Mouse (Mus musculus): ENCODE measurements around the gene Eid3.

The Eid3 gene
- long read RNA-seq, experiment 1: 0 reads
- long read RNA-seq, experiment 2: 0 reads

GRCm38 (mm10) chr10:82866356-82866755 is at the start of gene Eid3:
Gene Eid3, plus strand, starts transcription at chr10:82866626.
- intact Hi-C loops (cut with DNase I): no loop called here

GRCm38 (mm10) chr10:82817514-82817913 is 48.9 kb upstream of the Eid3 start:
- intact Hi-C loops (cut with DNase I): loop anchor here (5.0 kb wide), 1 partner anchor 35 kb away; no protein-coding TSS in a partner anchor

- intact Hi-C loops (cut with DNase I): loop anchor here (5.0 kb wide), 1 partner anchor 34 kb away; no protein-coding TSS in a partner anchor
Measured at GRCm38 (mm10) chr10:82817936-82818335, 48.5 kb upstream of the Eid3 start.

GRCm38 (mm10) chr10:82818661-82819060 is 47.8 kb upstream of the Eid3 start:
- intact Hi-C loops (cut with DNase I): loop anchor here (5.0 kb wide), 1 partner anchor 34 kb away; no protein-coding TSS in a partner anchor

- intact Hi-C loops (cut with DNase I): no loop called here
Measured at GRCm38 (mm10) chr10:82823108-82823778, 43.2 kb upstream of the Eid3 start.

DNA sequence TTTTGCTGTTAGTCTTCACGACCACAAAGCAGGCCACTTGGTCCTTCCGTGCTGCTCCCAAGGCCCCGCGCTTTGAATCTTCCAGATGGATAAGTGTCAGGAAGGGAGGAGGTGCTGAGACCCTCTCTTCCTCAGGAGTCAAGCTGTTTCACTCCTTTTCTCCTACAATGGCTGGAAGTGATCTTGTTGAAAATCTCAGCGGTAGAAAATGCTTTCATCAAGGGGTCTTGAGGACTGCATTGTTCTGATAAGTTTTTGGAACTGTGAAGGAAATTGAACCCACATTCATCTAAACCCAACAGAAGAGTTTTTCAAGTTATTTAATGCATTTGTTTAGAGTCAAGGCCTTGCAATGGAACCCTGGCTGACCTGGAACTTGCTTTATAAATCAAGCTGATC is 42.6 kb upstream of the Eid3 start:
- intact Hi-C loops (cut with DNase I): no loop called here

DNA sequence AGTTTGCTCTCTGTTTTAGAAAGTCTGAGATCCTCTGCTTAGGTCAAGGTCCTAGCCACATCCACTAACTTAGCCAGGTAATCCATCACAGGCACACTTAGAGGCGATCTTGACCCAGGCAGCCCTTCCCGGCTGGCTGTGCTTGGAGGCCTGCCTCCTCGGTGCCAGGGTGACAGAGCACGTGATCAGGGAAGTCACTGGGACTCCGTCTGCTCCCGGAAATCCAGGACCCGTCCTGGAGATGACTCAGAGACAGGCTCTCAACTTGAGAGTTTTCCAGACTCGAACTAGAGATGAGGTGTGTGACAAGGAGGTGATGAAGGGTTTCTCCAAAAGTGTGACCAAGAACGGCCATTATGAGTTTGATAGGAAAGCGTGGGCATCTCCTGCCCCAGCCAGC is 41.9 kb upstream of the Eid3 start:
- intact Hi-C loops (cut with DNase I): no loop called here

- intact Hi-C loops (cut with DNase I): no loop called here
Measured at GRCm38 (mm10) chr10:82826516-82826915, 39.9 kb upstream of the Eid3 start.

GRCm38 (mm10) chr10:82833926-82834325 is 32.5 kb upstream of the Eid3 start, which contains the start of gene Txnrd1:
Gene Txnrd1, plus strand, starts transcription at chr10:82833951.
- intact Hi-C loops (cut with DNase I): no loop called here

DNA sequence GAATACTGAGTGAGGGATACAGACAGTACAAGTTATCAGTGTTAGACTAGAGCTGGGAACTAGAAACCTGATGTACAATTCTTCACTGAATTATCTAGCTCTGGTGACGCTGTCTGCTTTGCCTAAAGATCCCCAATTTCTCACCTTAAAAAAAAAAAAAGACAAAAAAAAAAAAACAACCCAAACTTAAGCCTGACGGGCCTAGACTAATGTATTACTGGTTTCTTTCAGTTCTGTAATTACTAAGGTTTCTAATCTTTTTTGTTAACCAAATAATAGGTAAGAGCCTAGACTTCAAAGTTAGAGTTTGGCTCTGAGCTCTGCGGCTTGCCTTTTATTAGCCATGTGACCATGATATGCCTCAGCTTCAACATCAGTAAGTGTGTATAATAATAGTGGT is 30.5 kb upstream of the Eid3 start:
- intact Hi-C loops (cut with DNase I): no loop called here

GRCm38 (mm10) chr10:82838390-82838789 is 28.0 kb upstream of the Eid3 start:
- intact Hi-C loops (cut with DNase I): no loop called here

GRCm38 (mm10) chr10:82844090-82844489 is 22.3 kb upstream of the Eid3 start:
- intact Hi-C loops (cut with DNase I): no loop called here

DNA sequence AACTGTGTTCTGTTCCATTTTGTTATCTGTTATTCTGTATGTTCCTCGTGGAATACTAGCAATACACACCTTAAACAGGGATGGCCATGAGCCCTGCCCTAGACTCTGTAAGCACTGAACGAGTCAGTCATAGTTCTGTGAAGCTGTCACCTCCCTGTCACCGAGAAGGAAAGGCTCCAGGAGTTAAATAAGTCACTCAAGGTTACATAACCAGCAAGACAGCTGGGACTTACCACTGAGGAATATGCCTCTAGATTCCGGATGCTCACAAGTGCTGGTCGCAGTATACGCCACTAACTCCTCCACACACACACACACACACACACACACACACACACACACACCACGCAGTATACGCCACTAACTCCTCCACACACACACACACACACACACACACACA is 21.7 kb upstream of the Eid3 start:
- intact Hi-C loops (cut with DNase I): no loop called here

GRCm38 (mm10) chr10:82847821-82848459 is 18.5 kb upstream of the Eid3 start:
- intact Hi-C loops (cut with DNase I): no loop called here

GRCm38 (mm10) chr10:82849686-82850353 is 16.6 kb upstream of the Eid3 start:
- intact Hi-C loops (cut with DNase I): loop anchor here (5.0 kb wide), 1 partner anchor 33 kb away; no protein-coding TSS in a partner anchor

- intact Hi-C loops (cut with DNase I): loop anchor here (5.0 kb wide), 1 partner anchor 33 kb away; no protein-coding TSS in a partner anchor
Measured at GRCm38 (mm10) chr10:82850354-82850752, 16.1 kb upstream of the Eid3 start.

DNA sequence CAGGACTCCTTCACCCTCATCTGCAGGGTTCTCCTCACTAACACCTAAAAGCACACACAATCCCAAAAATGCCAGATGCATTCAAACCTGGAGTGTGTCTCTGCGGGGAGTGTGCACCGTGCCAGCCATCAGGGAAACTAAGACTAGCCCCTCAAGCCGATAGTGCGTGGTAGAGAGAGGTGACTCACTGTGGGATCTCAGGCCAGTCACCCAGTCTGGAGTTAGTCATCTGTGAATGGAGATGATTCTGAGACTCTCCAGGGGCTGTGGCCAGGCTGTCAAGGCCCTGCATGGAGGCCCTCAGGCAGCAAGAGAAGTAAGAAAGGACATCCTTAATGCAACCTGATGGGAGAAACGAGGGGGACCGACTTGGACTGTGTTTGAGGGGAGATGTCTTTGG is 14.7 kb upstream of the Eid3 start:
- intact Hi-C loops (cut with DNase I): loop anchor here (5.0 kb wide), 1 partner anchor 34 kb away; no protein-coding TSS in a partner anchor

DNA sequence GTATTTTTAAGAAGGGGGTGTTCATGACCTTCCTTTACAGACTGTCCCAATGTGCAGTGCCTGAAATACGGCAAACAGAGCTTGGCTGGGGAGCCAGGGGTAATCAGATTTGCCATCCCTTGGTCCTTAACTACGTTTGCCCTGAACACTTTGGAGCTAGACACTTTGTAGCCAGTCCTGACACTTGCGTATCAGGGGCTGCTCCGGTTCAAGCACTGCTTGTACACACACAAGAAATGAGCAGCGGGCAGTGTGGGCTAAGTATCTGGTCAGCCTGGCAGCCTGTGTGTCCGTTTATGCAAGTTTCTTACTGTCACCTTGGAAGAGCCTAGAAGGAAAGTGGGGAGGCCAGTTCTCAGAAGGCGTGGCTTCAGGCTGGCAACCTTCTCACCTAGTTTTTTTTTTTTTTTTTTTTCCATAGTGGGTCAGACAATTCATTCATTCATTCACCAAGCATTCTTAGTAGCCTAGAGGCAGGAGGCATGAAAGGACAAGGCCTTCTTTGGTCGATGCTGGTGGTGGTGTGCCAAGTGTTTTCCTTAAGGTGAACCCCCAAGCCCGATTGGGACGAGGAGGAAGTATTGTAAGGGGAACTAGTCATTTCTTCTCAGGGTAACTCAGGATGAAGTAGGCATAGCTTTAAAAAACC is 8.3 kb upstream of the Eid3 start:
- intact Hi-C loops (cut with DNase I): loop anchor here (5.0 kb wide), 1 partner anchor 34 kb away; no protein-coding TSS in a partner anchor

DNA sequence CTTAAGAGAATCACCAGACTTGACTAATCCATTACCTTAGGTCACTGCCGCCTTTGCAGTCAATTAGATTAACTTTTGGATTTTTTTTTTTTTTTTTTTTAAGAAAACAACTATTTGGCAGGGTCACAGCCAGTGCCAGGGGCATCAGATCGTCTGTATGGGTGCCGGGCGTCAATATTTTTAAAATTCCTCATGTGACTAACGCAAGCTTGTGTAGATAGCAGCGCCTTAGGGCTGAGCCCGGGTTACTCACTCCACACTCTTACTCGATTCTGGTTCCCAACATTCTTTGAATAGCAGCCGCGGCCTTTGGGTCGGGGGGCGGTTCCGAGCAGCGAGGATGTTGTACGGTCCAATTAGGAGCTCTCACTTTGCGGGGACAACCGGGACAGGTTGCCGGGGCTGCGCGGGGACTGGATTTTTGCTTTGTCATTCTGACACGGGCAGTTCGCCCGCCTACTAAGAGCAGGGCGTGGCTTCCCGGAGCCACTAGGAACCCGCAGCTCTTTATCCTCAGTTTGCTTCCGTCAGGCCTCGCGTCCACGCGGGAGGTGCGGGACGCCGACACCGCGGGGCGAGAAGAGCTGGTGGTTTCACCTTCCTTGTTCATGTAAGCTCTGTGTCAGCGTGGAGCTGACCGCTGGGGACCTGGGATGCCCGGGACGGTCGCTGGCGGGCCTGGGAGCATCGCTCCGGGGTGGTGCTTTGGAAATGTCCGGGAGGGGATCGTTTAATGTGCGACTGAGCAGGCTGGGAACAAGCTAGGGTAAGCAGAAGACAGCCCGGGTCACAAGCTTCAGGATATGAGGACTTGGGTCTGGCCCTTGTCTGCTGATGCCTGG is 7.5 kb upstream of the Eid3 start:
- intact Hi-C loops (cut with DNase I): loop anchor here (5.0 kb wide), 1 partner anchor 33 kb away; no protein-coding TSS in a partner anchor

DNA sequence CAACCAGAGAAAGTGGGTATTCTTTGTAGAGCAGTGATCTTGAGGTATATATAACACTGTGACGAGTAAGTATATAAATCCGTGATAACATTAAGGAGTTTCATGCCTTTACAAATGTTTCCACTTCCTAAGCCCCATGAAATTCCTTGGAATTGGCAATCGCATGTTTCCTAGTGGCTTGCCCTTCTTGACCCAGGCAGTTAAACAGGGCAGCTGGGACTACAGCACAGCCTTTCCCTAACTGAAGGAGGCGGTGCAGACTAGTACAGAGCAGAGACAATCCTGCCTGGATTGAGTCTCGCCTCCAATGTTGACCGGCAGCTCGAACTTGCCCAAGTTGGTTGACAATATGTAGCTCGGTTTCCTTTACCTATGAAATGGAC is 6.9 kb upstream of the Eid3 start:
- intact Hi-C loops (cut with DNase I): loop anchor here (5.0 kb wide), 1 partner anchor 33 kb away; no protein-coding TSS in a partner anchor

Data from adrenal gland (tissue).